Mouse (Mus musculus) CD4-positive, CD25-positive, alpha-beta regulatory T cell, adult 9 weeks (primary cell): ENCODE results near the gene Gas7. TPM values are rescaled to one million over a fixed set of nuclear protein-coding genes. Genes with fewer than 3 reads are reported as not detected.

Experiments
- polyA plus RNA-seq: library from polyadenylated mRNA; unstranded; fragments of 100-300 nt; shearing (Covaris generic); gene quantifications from one replicate; pipeline ENCODE4 v1.2.1, GENCODE M21; 2017

Gene Gas7
- polyA plus RNA-seq = 0.12 TPM

DNA sequence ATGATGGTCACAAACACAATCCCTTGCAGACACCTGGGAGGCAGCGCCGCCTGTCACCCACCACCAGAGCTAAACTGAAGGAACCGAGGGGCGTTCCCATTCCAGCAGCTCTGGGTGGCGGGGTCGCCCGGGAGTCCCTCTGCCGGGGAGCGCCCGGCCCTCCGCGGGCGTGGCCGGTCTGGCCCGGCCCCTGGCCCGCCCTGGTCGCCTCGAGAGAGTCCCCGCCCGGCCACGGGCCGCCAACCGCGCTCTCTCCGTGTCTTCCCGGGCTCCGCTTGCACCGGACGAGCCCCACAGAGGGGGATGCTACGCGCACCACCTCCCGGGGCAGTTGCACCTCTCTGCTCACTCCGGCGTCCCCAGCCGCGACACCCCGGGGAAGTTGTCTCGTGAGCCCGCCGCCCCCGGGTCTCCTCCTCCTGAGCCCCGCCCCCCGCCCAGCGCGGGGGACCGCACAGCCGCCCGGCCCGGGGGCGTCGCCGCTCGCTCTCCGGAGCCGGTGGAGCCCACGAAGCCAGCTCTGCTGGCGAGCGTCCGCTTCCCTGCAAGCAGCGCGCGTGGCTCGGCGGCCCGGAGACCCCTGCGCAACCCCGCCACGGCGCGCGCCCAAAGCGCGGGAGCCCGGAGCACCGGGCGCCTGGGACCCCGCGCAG is at the start of gene Gas7:
Gene Gas7, plus strand, starts transcription at position 564 of the 653 bp plus-strand sequence.

GRCm38 (mm10) chr11:67694703-67695376 is 239.6 kb downstream of the Gas7 start, which contains the start of gene Rcvrn:
Rcvrn (plus strand) TSS chr11:67695326.

Other genes with a start within 250 kb of the Gas7 start
- gene Myh4, start 217.4 kb upstream of the Gas7 start, polyA plus RNA-seq = not detected
- not detected for gene Myh8, start 178.3 kb upstream of the Gas7 start, polyA plus RNA-seq
- gene Myh13, start 133.8 kb upstream of the Gas7 start, polyA plus RNA-seq = not detected
- gene Rcvrn, start 239.9 kb downstream of the Gas7 start, polyA plus RNA-seq = not detected